Mouse (Mus musculus) central nervous system, embryonic 11.5 days (tissue): ENCODE data around the gene 4930548H24Rik. TPM values are rescaled to one million over a fixed set of nuclear protein-coding genes. Genes with fewer than 3 reads are reported as not detected.

Source experiments
- polyA plus RNA-seq: library from polyadenylated mRNA; depleted of rRNA; stranded (reverse); fragments of >200 nt; gene quantifications from 2 replicates; pipeline ENCODE4 v1.2.3, GENCODE M21; 2012; rRNA removed

The 4930548H24Rik gene
- polyA plus RNA-seq = 0.24 and 0.31 TPM in 2 replicates

GRCm38 (mm10) chr5:31485440-31485839 lies at the start of gene 4930548H24Rik:
TSS of gene 4930548H24Rik (plus strand) at chr5:31485740.

DNA sequence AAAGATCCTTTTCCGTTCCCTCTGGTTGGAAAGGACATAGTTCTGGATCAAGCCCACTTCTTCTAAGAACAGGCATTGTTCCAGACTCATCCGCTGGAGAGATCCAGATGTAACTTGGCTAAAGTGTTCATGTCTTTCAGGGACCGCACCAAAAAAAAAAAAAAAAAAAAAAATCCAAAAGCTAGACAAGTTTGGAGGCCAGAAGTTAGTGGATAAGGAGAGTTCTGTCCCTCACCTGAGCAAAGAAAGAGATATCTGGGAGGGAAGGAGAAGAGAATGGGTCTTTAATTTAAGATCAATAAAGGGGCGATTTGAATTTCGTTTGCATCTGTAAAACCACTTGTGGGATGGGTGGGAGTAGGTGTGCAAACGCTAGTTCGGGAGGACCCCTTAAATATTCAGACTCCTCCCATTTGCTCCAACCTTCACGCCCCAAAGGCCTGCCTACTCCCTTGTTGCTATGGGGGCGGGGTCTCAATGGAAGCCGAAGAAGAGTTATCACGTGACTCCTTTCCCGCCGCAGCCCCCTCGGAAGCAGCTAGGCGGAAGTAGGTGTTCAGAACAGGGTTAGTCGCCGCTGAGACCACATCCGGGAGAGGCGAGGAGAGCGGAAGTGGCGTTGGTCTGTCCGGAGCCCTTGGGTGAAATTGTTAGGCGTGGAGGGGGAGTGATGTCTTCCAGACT lies 33.5 kb upstream of the 4930548H24Rik start, which contains the start of gene Zfp512:
TSS of gene Zfp512 (plus strand) at position 554 of the 684 bp plus-strand sequence.

GRCm38 (mm10) chr5:31494513-31495297 lies 9.2 kb downstream of the 4930548H24Rik start, which contains the start of gene Gpn1:
TSS of gene Gpn1 (plus strand) at chr5:31494741.

GRCm38 (mm10) chr5:31526354-31527116 lies 41.0 kb downstream of the 4930548H24Rik start, which contains the start of gene Slc4a1ap:
TSS of gene Slc4a1ap (plus strand) at chr5:31526995.

GRCm38 (mm10) chr5:31527707-31528106 lies 42.2 kb downstream of the 4930548H24Rik start, which contains the start of gene Supt7l:
TSS of gene Supt7l (minus strand) at chr5:31527807.

Other genes with a start within 250 kb of the 4930548H24Rik start
- 85.6 and 128 TPM in 2 replicates for gene Nrbp1, start 244.9 kb upstream of the 4930548H24Rik start, polyA plus RNA-seq
- 0.18 TPM in 1 of 2 replicates, not detected in the other for gene Gm9970, start 244.5 kb upstream of the 4930548H24Rik start, polyA plus RNA-seq
- gene Krtcap3, start 234.0 kb upstream of the 4930548H24Rik start, polyA plus RNA-seq = 9.1 and 12.3 TPM in 2 replicates
- gene Ift172, start 194.6 kb upstream of the 4930548H24Rik start, polyA plus RNA-seq = 44.3 and 45.6 TPM in 2 replicates
- gene Fndc4, start 189.7 kb upstream of the 4930548H24Rik start, polyA plus RNA-seq = 57.8 and 94.3 TPM in 2 replicates
- gene Gckr, start 188.3 kb upstream of the 4930548H24Rik start, polyA plus RNA-seq = 0.63 and 1.5 TPM in 2 replicates
- gene Zfp512, start 33.3 kb upstream of the 4930548H24Rik start, polyA plus RNA-seq = 59.8 and 71.9 TPM in 2 replicates
- gene Gpn1, start 9.0 kb downstream of the 4930548H24Rik start, polyA plus RNA-seq = 37.8 and 40.9 TPM in 2 replicates
- gene Slc4a1ap, start 41.3 kb downstream of the 4930548H24Rik start, polyA plus RNA-seq = 25.2 and 46.6 TPM in 2 replicates
- 17.8 and 21.2 TPM in 2 replicates for gene Supt7l, start 42.1 kb downstream of the 4930548H24Rik start, polyA plus RNA-seq
- gene Mrpl33, start 111.2 kb downstream of the 4930548H24Rik start, polyA plus RNA-seq = 133 and 291 TPM in 2 replicates
- gene Rbks, start 211.9 kb downstream of the 4930548H24Rik start, polyA plus RNA-seq = 2.1 and 2.9 TPM in 2 replicates
- gene Babam2, start 211.9 kb downstream of the 4930548H24Rik start, polyA plus RNA-seq = 26.3 and 26.5 TPM in 2 replicates